In the genomic region with DNA sequence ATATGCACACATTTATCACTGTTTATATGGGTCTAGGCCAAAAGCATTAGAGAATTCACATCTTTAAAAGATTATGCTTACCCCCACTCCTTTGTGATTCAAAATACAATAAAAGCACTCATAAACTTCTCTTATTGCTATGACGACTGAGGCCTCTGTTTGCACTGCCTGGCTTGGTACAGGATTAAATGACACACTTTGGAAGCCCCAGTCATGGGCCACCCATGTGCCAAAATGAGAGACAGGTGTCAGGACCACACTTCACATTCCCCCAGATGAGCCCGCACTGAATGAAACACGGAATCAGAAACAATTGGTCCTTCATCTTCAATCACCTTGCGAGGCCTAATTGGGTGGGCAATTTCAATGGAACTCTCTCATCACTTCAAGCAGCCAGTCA, we compare ENCODE assay signal across 19 mouse cellular contexts.
"Had no signal": no experiment of that assay in that cellular context is flagged by ENCODE, and none has a peak within 500 bp of the region (broad histone marks: within the 10 kb centered on the region; RNA-seq: fewer than 3 reads in every experiment).

No protein-coding gene starts in this region.

- H3K9me3 ChIP-seq: megakaryocyte, embryonic 14.5 days; midbrain, embryonic 12.5 days; neural tube, embryonic 13.5 days; neural tube, embryonic 15.5 days had no signal

- H3K36me3 ChIP-seq: midbrain, embryonic 12.5 days; neural tube, embryonic 13.5 days; neural tube, embryonic 15.5 days had no signal

- DNase-seq: lung, adult 18-20 months; lung, embryonic 14.5 days; lung, postnatal 10 days; midbrain, embryonic 14.5 days; retina, postnatal 1 day; right cerebral cortex, adult 18-20 months; right cerebral cortex, postnatal 25 days; right cerebral cortex, postnatal 4 days; spleen, adult 18-20 months; thymus, adult 18-20 months; thymus, postnatal 14 days; thymus, postnatal 36 days had no signal

- H3K27ac ChIP-seq: macrophage; midbrain, embryonic 12.5 days; neural tube, embryonic 13.5 days; neural tube, embryonic 15.5 days had no signal

- H3K27me3 ChIP-seq: megakaryocyte, embryonic 14.5 days; midbrain, embryonic 12.5 days; neural tube, embryonic 13.5 days; neural tube, embryonic 15.5 days had no signal

- H3K4me3 ChIP-seq: megakaryocyte, embryonic 14.5 days; midbrain, embryonic 12.5 days; myocyte; neural tube, embryonic 13.5 days; neural tube, embryonic 15.5 days had no signal

- ATAC-seq: midbrain, embryonic 16.5 days had no signal

- H3K9ac ChIP-seq: lung, embryonic 14.5 days; midbrain, embryonic 12.5 days; neural tube, embryonic 13.5 days; neural tube, embryonic 15.5 days had no signal

- H3K4me2 ChIP-seq: lung, embryonic 14.5 days; midbrain, embryonic 12.5 days; neural tube, embryonic 13.5 days; neural tube, embryonic 15.5 days had no signal

- H3K4me1 ChIP-seq: megakaryocyte, embryonic 14.5 days; midbrain, embryonic 12.5 days; neural tube, embryonic 15.5 days had no signal
